Mouse (Mus musculus) heart, embryonic 15.5 days (tissue): ENCODE measurements at regions not wholly inside any gene's neighbourhood (a gene's known extent, or its start where the extent isn't known, plus 50 kb on each side); places are given as distances from the start of the nearest gene placed in this dataset.

ENCODE experiments used
- ATAC-seq: fragments of 200-750 bp; cut with Nextera tagmentation; replicated peaks from 2 replicates; pipeline ENCODE4 v1.8.0; 2017; ENCODE audit warnings: low read depth, moderate TSS enrichment; ENCODE audit not compliant: insufficient number of reproducible peaks, insufficient read depth, low FRiP score
- H3K27ac ChIP-seq: fragments of 300-500 bp; sonication (generic); 2 replicates; pipeline ENCODE4 v1.5.1; 2015; ENCODE audit warnings: mild to moderate bottlenecking, inconsistent platforms
- H3K27me3 ChIP-seq: fragments of 300-500 bp; sonication (generic); 2 replicates; pipeline ENCODE4 v1.6.1; 2015; ENCODE audit warnings: inconsistent platforms
- H3K36me3 ChIP-seq: fragments of 300-500 bp; sonication (generic); 2 replicates; pipeline ENCODE4 v1.6.1; 2015; ENCODE audit warnings: mild to moderate bottlenecking, inconsistent platforms
- H3K4me1 ChIP-seq: fragments of 300-500 bp; sonication (generic); replicated peaks from 2 replicates; pipeline ENCODE4 v1.6.1; 2015; ENCODE audit warnings: inconsistent platforms
- H3K4me2 ChIP-seq: fragments of 300-500 bp; sonication (generic); 2 replicates; pipeline ENCODE4 v1.6.1; 2015; ENCODE audit warnings: inconsistent platforms, mild to moderate bottlenecking, moderate library complexity
- H3K4me3 ChIP-seq: fragments of 300-500 bp; sonication (generic); 2 replicates; pipeline ENCODE4 v1.5.1; 2015; ENCODE audit warnings: mild to moderate bottlenecking, inconsistent platforms
- H3K9ac ChIP-seq: fragments of 300-500 bp; sonication (generic); 2 replicates; pipeline ENCODE4 v1.6.1; 2015; ENCODE audit warnings: mild to moderate bottlenecking, inconsistent platforms
- H3K9me3 ChIP-seq: fragments of 300-500 bp; sonication (generic); replicated peaks from 2 replicates; pipeline ENCODE4 v1.6.1; 2016; ENCODE audit warnings: inconsistent platforms
- WGBS: fragments of 180-500 bp; shearing (Covaris S2); methylation state at CpG from one replicate; pipeline ENCODE4 v1.1.7; 2015; ENCODE audit warnings: mixed read lengths; 5-methylcytosine and 5-hydroxymethylcytosine counted together

DNA sequence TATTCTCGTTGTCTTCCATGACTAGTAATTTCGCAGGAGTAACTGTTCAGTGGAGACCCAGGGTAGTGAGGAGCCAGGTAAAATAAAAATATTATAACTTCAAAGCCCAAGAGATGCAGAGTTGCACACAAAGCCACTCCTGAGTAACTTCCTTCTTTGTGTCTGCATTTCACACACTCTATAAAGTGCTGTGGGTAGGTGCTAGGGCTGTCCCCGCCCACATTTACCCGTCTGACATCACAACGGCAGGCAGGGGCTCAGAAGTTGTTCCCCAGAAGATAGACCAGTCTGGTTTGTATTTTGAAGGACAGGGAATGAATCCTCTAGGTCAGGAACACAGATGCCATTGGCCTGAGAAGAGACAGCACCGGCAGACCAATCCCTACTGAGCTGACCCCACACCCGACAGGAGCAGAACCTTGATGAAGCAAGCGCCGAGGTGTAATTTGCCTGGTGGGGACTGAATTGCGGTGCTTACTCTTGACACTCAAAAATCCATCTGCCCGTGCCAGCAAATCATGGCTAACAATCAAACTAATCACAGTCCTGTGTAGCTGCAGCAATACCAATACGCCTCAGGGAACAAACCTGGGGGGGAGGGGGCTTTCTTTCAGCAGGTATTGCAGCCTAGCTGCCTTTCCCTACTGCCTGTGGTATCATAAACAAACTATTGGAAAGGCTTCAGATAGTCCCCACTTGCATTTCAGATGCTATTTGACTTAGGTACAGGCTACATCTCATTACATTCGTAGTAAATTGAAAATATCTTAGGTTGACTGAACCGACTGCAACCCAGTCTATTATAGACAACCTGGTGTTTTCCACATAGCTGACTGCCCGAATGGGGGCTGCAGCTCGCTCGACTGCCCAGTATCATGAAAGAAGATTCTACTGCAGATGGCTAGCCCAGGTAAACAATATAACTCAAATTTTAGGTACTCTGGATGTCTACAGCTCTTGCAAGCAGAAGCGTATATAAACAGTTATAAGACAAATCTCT lies 175.6 kb downstream of the Basp1 start:
- ATAC-seq, result no peak
- H3K9me3 ChIP-seq, result no peaks in the 10 kb centered on the region
- WGBS, result 77% methylated on average over 18 of the region's 18 CpGs
- H3K27me3 ChIP-seq, result no peaks in the 10 kb centered on the region
- H3K4me3 ChIP-seq, result no peak overlapping the region
- no peak overlapping the region for H3K9ac ChIP-seq
- no peak overlapping the region for H3K4me2 ChIP-seq
- no peak overlapping the region for H3K27ac ChIP-seq
- no peaks in the 10 kb centered on the region for H3K4me1 ChIP-seq
- no peaks in the 10 kb centered on the region for H3K36me3 ChIP-seq

DNA sequence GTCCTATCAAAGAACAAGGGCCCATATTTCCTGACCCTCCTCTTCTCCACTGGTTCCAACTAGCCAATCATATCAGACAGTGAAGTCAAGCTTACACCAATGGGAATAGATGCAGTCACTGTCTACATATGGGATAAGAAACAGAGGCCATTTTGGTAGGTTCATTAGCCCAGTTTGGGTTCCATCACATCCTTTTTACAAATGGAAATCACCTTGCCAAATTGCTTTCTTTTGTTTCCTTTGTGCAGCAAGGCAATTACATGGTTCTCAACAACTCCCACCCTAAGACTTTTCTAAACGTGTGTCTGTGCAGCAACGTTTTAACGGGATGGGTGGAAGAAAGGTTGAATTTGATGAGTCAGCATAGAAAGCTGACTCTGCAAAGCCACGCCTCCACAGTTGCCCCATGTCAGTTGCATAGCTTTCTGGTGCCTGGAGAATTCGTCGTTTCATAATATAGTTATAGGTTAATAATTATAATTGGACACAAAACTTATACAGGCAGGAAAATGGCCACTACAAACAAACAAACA lies 177.3 kb downstream of the Basp1 start:
- no peaks in the 10 kb centered on the region for H3K36me3 ChIP-seq
- H3K9me3 ChIP-seq, result no peaks in the 10 kb centered on the region
- no peak overlapping the region for H3K27ac ChIP-seq
- no peak overlapping the region for H3K4me3 ChIP-seq
- ATAC-seq, result no peak
- H3K27me3 ChIP-seq, result no peaks in the 10 kb centered on the region
- H3K4me2 ChIP-seq, result no peak overlapping the region
- H3K4me1 ChIP-seq, result no peaks in the 10 kb centered on the region
- 80% methylated on average over 6 of the region's 6 CpGs for WGBS
- no peak overlapping the region for H3K9ac ChIP-seq

DNA sequence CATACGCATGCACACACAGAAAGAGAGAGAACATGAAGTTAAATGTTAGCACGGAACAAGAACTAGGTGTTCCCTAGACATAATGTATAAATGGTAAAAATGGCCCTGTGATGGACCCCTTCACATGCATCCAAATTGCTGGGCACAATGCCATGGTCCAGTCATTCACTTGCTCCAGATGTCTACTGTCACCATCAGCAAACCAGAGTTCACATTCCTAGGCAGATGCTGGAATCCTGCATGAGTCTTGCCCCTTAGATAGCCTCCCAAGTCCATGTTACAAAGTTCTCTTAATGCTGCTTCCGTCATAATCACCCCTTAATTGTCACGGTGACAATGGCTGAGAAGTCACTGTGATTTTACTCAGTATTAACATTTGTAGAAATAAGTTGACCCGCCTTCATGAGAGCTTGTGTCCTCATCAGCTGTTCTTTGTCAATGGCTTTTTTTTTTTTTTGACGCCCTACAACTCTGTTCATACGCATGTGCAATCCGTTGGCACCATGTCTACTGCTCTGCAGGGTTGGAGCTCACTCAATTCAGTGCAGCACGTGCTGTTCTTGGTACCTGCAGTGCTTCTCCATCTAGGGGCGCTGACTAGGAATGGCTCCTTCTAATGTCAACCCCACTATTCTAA lies 179.4 kb downstream of the Basp1 start:
- H3K27me3 ChIP-seq, result no peaks in the 10 kb centered on the region
- no peaks in the 10 kb centered on the region for H3K36me3 ChIP-seq
- ATAC-seq, result no peak
- no peaks in the 10 kb centered on the region for H3K9me3 ChIP-seq
- no peak overlapping the region for H3K27ac ChIP-seq
- H3K4me1 ChIP-seq, result no peaks in the 10 kb centered on the region
- H3K9ac ChIP-seq, result no peak overlapping the region
- H3K4me3 ChIP-seq, result no peak overlapping the region
- H3K4me2 ChIP-seq, result no peak overlapping the region
- WGBS, result 79% methylated on average over 10 of the region's 10 CpGs

DNA sequence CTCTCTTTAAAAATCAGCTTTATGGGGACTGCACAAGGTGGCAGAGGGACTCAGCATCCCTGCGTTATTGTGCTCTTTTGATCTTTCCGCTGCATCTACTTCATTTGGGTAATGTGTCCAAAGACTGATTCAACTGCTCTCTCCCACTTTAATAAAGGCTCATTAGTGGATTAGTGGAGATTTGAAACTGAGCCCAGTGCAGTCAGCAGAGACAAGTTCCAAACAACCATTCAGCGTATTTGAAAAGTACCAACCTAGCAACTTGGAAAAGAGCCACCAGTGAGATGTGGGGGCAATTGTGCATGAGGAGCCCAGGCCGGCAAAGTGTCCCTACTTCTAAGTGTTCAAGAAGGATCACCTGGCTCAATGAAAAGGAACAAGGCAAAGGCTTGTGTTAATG lies 183.4 kb downstream of the Basp1 start:
- Histone ChIP-seq H3K27ac (no peak overlapping the region), H3K36me3 (no peaks in the 10 kb centered on the region), H3K9ac (no peak overlapping the region), H3K4me1 (no peaks in the 10 kb centered on the region), H3K9me3 (no peaks in the 10 kb centered on the region), H3K4me2 (no peak overlapping the region), H3K27me3 (no peaks in the 10 kb centered on the region), H3K4me3 (no peak overlapping the region)
- ATAC-seq, result no peak
- 85% methylated on average over 4 of the region's 4 CpGs for WGBS

DNA sequence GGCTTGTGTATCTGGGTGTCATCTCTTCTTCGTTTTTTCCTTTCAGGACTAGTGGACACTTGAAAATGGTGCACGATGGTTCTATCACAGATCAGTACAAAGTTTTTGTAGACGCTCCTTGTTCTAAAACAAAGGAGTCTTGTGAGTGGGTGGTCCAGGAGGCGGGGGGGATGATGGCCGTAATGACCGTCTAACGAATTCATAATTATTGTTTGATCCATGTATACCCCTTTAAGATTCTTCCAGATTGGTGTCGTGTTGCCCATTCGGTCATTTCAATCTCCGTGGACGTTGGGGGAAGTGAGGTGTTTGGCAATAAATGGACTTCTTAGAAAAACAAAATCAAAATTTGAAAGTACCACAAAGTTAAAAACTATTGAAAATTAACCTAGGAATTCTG lies 183.8 kb downstream of the Basp1 start:
- no peak overlapping the region for H3K4me3 ChIP-seq
- no peak for ATAC-seq
- 87% methylated on average over 11 of the region's 11 CpGs for WGBS

DNA sequence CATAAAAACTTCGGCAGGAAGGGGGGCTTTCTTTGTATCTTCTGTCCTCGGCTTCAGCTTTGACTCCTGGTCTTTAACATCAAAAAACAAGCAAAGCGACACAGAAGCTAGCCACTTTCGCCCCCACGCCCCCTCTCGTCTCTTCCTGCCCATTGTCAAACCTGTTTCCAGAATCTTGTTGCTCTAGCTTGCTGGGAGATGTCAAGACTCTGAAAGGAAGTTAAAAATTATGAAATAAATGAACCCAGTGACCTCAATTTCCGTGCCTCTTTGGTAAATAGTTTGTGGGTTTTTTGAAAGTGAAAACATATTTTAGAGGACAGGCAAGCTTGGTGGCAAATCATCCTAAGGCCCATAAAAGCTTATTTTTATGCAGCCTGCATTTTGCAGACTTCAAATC lies 186.1 kb downstream of the Basp1 start:
- Histone ChIP-seq H3K4me3 (no peak overlapping the region), H3K4me2 (no peak overlapping the region), H3K9ac (no peak overlapping the region), H3K36me3 (no peaks in the 10 kb centered on the region), H3K9me3 (no peaks in the 10 kb centered on the region), H3K27ac (no peak overlapping the region), H3K27me3 (no peaks in the 10 kb centered on the region), H3K4me1 (no peaks in the 10 kb centered on the region)
- ATAC-seq, result no peak
- 46% methylated on average over 7 of the region's 7 CpGs for WGBS

More for the DNA sequence above, 183.8 kb downstream of the Basp1 start:
- Histone ChIP-seq H3K27me3 (no peaks in the 10 kb centered on the region), H3K36me3 (no peaks in the 10 kb centered on the region), H3K4me2 (no peak overlapping the region), H3K9ac (no peak overlapping the region), H3K9me3 (no peaks in the 10 kb centered on the region), H3K27ac (no peak overlapping the region), H3K4me1 (no peaks in the 10 kb centered on the region)

DNA sequence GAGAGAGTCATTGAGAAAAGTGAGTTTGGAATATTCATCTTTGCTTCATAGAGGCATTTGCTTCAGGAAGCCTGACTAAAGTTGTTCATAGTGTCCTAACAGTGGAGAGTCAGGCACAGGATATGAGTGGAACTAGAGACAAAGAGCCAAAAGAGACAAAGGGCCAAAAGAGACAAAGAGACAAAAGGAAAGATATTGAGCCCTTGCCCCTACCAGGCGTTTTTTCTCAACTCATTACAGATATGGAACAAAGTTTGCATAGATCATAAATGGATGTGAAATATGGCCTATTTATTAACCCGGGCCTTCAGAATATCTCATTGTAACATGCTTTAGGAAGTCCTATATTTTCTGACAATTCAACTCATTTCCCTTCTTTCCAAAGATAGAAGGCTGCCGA lies 187.6 kb downstream of the Basp1 start:
- WGBS, result 22% methylated on average over 3 of the region's 3 CpGs
- Histone ChIP-seq H3K36me3 (no peaks in the 10 kb centered on the region), H3K4me1 (no peaks in the 10 kb centered on the region), H3K27ac (no peak overlapping the region), H3K9ac (no peak overlapping the region), H3K4me2 (no peak overlapping the region), H3K9me3 (no peaks in the 10 kb centered on the region), H3K4me3 (no peak overlapping the region), H3K27me3 (no peaks in the 10 kb centered on the region)
- no peak for ATAC-seq

DNA sequence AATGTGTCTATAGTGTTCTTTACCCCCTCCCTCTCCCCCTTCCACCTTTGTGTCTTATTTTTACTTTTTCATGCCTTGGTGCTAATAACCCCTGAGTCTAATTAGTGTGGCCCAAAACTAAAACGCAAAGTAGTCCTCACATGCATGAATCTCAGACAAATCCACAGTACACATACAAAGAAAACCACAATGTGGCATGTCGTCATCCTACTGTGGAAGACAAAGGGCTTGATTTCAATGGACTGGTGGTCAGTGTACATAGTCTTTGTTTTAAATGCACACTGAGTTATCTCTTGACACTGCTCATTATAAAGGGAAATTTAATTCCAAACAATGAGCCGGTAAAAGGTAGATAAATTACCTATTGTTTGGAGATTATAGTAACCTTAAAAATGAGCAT lies 188.1 kb downstream of the Basp1 start:
- Histone ChIP-seq H3K4me2 (no peak overlapping the region), H3K27me3 (no peaks in the 10 kb centered on the region), H3K36me3 (no peaks in the 10 kb centered on the region), H3K9ac (no peak overlapping the region), H3K4me3 (no peak overlapping the region), H3K27ac (no peak overlapping the region), H3K9me3 (no peaks in the 10 kb centered on the region), H3K4me1 (no peaks in the 10 kb centered on the region)
- 76% methylated on average over 3 of the region's 3 CpGs for WGBS
- ATAC-seq, result no peak

DNA sequence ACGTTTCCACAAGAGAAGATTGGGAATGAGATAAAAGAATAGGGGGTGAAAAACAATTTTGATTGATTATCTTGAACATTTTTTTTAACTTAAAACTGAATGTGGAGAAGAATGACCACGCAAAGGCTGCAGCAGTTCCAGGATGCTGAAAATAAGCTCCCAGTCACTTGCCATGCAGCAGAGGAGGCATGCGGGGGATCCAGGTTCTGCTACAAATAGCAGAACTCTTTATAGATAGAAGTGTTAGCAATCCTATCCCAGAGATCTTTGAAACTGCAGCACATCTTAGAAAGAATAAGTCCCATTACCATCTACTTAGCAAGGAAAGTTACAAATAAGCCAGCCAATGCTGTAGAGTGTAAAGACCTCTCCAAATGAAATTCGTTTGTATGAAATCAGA lies 191.8 kb downstream of the Basp1 start:
- ATAC-seq, result no peak
- 79% methylated on average over 4 of the region's 4 CpGs for WGBS
- H3K9me3 ChIP-seq, result no peaks in the 10 kb centered on the region
- no peaks in the 10 kb centered on the region for H3K36me3 ChIP-seq
- H3K4me2 ChIP-seq, result no peak overlapping the region
- H3K9ac ChIP-seq, result no peak overlapping the region
- no peaks in the 10 kb centered on the region for H3K4me1 ChIP-seq
- no peaks in the 10 kb centered on the region for H3K27me3 ChIP-seq
- H3K27ac ChIP-seq, result no peak overlapping the region
- H3K4me3 ChIP-seq, result no peak overlapping the region

DNA sequence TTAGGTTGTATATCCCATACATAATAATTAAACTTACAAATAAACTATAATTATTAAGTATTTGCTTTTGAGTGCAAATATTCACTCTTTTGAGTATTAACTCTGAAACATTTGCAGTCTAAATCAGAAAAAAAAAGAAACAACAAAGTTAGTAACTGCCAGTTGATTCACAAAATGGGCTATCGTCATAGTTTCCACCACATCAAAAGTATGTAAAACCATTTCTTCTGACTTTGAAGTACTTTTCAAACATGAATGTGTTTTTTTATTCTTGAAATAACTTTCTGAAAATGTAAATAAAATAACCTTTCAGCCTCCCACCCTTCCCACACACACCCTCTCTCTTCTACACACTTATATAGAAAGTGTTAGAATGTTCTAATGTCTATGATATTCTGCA lies 197.2 kb downstream of the Basp1 start:
- Histone ChIP-seq H3K36me3 (no peaks in the 10 kb centered on the region), H3K9me3 (no peaks in the 10 kb centered on the region), H3K4me3 (no peak overlapping the region), H3K9ac (no peak overlapping the region), H3K27ac (no peak overlapping the region), H3K27me3 (no peaks in the 10 kb centered on the region), H3K4me1 (no peaks in the 10 kb centered on the region), H3K4me2 (no peak overlapping the region)
- no peak for ATAC-seq
- 88% methylated on average over 1 of the region's 1 CpGs for WGBS

DNA sequence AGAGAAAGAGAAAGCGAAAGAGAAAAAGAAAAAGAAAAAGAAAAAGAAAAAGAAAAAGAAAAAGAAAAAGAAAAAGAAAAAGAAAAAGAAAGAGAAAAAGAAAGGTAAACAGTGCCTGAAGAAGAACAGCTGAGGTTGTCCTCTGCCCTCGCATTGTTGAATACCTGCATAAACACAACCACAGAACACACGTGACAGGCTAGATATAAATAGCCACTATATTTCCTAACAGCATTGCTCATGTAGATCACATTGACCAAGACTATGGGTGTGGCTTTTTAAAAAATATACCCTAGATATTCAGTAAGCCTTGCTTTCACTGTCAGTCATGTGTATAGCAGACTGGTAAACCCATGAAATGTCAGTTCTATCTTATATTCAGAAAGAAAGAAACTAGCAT lies 211.5 kb downstream of the Basp1 start:
- Histone ChIP-seq H3K9me3 (no peaks in the 10 kb centered on the region), H3K36me3 (no peaks in the 10 kb centered on the region), H3K9ac (no peak overlapping the region), H3K27ac (no peak overlapping the region), H3K4me2 (no peak overlapping the region), H3K4me3 (no peak overlapping the region), H3K4me1 (no peaks in the 10 kb centered on the region), H3K27me3 (no peaks in the 10 kb centered on the region)
- ATAC-seq, result no peak
- 72% methylated on average over 3 of the region's 3 CpGs for WGBS
